Mouse (Mus musculus) heart, postnatal 25 days (tissue): Measurements from ENCODE around the gene Tbcc. TPM values are rescaled to one million over a fixed set of nuclear protein-coding genes. Genes with fewer than 3 reads are reported as not detected.
A peak's percentile ranks its signal among the peaks of the same experiment; 100 is the strongest.
"Not testable (repeated sequence)": the region's sequence is repeated elsewhere in the genome, so short reads cannot be mapped to it uniquely, and the experiment has no call there.

Experiments used
- DNase-seq: peaks from one replicate; pipeline ENCODE4 v3.0.0; 2022; ENCODE audit warnings: low spot score
- intact Hi-C: fragments of 180-260 bp; cut with DNase I; formaldehyde crosslinking; loops from one replicate; pipeline ENCODE4 v1.15.1; 2025
- total RNA-seq, 2 experiments: library from RNA; stranded (reverse); gene quantifications; 2 replicates each; pipeline ENCODE4 v1.2.3; 2021

Gene Tbcc
- 10 to 100 TPM; 15.5 to 17.7 TPM for total RNA-seq

- intact Hi-C loops, result no loop called here
- peak; percentile 94 for DNase-seq
Observed at GRCm38 (mm10) chr17:46890116-46890815, at the start of gene Tbcc. Gene Tbcc (plus strand): TSS chr17:46890684.

- no peak for DNase-seq
- intact Hi-C loops, result no loop called here
Observed at GRCm38 (mm10) chr17:46843022-46843421, 47.5 kb upstream of the Tbcc start.

- intact Hi-C loops, result no loop called here
- no peak for DNase-seq
Observed at GRCm38 (mm10) chr17:46843716-46844115, 46.8 kb upstream of the Tbcc start.

- intact Hi-C loops, result no loop called here
- no peak for DNase-seq
Observed at GRCm38 (mm10) chr17:46844811-46845210, 45.7 kb upstream of the Tbcc start.

- intact Hi-C loops, result no loop called here
- DNase-seq, result no peak
Observed at GRCm38 (mm10) chr17:46845262-46845661, 45.2 kb upstream of the Tbcc start.

- intact Hi-C loops, DNase-seq: not testable (repeated sequence)
Observed at GRCm38 (mm10) chr17:46846573-46846972, 43.9 kb upstream of the Tbcc start.

GRCm38 (mm10) chr17:46847206-46847605 lies 43.3 kb upstream of the Tbcc start:
- intact Hi-C loops, result no loop called here

GRCm38 (mm10) chr17:46852725-46853124 lies 37.8 kb upstream of the Tbcc start:
- no peak for DNase-seq
- intact Hi-C loops, result no loop called here

More at GRCm38 (mm10) chr17:46847206-46847605, 43.3 kb upstream of the Tbcc start:
- DNase-seq, result no peak

- intact Hi-C loops, result no loop called here
- peak; percentile 47 for DNase-seq
Observed at GRCm38 (mm10) chr17:46853281-46853680, 37.2 kb upstream of the Tbcc start.

- intact Hi-C loops, result loop anchor here (2.0 kb wide), 1 partner anchor 35 kb away; no protein-coding TSS in a partner anchor
- DNase-seq, result no peak
Observed at GRCm38 (mm10) chr17:46854096-46854495, 36.4 kb upstream of the Tbcc start.

GRCm38 (mm10) chr17:46854640-46855110 lies 35.8 kb upstream of the Tbcc start:
- DNase-seq, result no peak
- intact Hi-C loops, result loop anchor here (2.0 kb wide), 1 partner anchor 34 kb away; no protein-coding TSS in a partner anchor

- intact Hi-C loops, result loop anchor here (2.0 kb wide), 1 partner anchor 33 kb away; no protein-coding TSS in a partner anchor
- DNase-seq, result no peak
Observed at GRCm38 (mm10) chr17:46855328-46856106, 35.0 kb upstream of the Tbcc start.

GRCm38 (mm10) chr17:46856107-46856388 lies 34.4 kb upstream of the Tbcc start:
- DNase-seq, result no peak
- intact Hi-C loops, result no loop called here

GRCm38 (mm10) chr17:46856471-46857360 lies 33.8 kb upstream of the Tbcc start:
- intact Hi-C loops, result loop anchor here (1.0 kb wide), 1 partner anchor 74 kb away; the partner anchor contains the start of gene Rpl7l1
- peak; percentile 49 for DNase-seq

- DNase-seq, result peak; percentile 79
- intact Hi-C loops, result loop anchor here (1.0 kb wide), 1 partner anchor 75 kb away; the partner anchor contains the start of gene Rpl7l1
Observed at GRCm38 (mm10) chr17:46857361-46857902, 33.1 kb upstream of the Tbcc start.

- DNase-seq, result peak; percentile 42
- intact Hi-C loops, result loop anchor here (1.0 kb wide), 1 partner anchor 76 kb away; the partner anchor contains the start of gene Rpl7l1
Observed at GRCm38 (mm10) chr17:46857903-46858748, 32.4 kb upstream of the Tbcc start, which contains the start of gene Bicral. Gene Bicral (minus strand): TSS chr17:46858482.

- intact Hi-C loops, result no loop called here
- no peak for DNase-seq
Observed at GRCm38 (mm10) chr17:46858749-46859444, 31.6 kb upstream of the Tbcc start.

- intact Hi-C loops, result loop anchor here (2.0 kb wide), 1 partner anchor 17 kb away; no protein-coding TSS in a partner anchor
- no peak for DNase-seq
Observed at GRCm38 (mm10) chr17:46860120-46860519, 30.4 kb upstream of the Tbcc start.
